Mouse (Mus musculus): ENCODE measurements at regions not wholly inside any gene's neighbourhood (a gene's known extent, or its start where the extent isn't known, plus 50 kb on each side); places are given as distances from the start of the nearest gene placed in this dataset.

DNA sequence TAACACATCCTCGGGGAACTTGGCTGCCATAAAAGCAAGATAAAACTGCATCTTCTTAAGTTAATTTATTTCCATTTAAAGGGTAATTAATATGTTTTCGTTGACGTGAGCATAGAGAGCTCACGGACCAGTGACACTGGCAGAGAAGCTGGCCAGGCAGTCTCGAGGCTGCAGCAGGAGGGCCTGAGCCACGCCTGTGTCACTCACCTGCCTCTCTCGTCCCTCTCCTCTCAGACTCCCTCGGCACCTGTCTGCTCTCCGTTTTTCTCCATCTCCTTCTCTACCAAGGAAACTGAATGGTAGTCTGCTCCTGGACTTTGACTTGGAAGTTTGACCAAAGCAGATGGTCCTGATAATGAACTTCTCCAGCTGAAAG lies 193.8 kb downstream of the Fam43a start:
- ATAC-seq = peak; percentile 52
- WGBS = 32% methylated on average over 9 of the region's 9 CpGs
- no peak overlapping the region for H3K9ac ChIP-seq (ENCODE audit: low read depth, low read length)
- no peaks in the 10 kb centered on the region for H3K27me3 ChIP-seq (replicated peaks; ENCODE audit: control insufficient read depth, insufficient read depth, low read length)
- H3K36me3 ChIP-seq (ENCODE audit: control insufficient read depth, insufficient read depth) = no peaks in the 10 kb centered on the region
- no peak overlapping the region for H3K27ac ChIP-seq (ENCODE audit: low read depth, low read length)
- H3K9me3 ChIP-seq (ENCODE audit: control insufficient read depth) = no peaks in the 10 kb centered on the region
- H3K4me3 ChIP-seq (ENCODE audit: low read depth, low read length) = no peak overlapping the region
- peaks cover 15% of the 10 kb centered on the region for H3K4me1 ChIP-seq (replicated peaks; ENCODE audit: control insufficient read depth, insufficient read depth, low read length)
- H3K4me2 ChIP-seq (replicated peaks; ENCODE audit: low read depth) = peak overlapping the region; percentile 3; the same call in 1 of the 2 replicates
- TF ChIP-seq CTCF (IDR thresholded peaks at IDR 0.05; ENCODE audit: low read depth) = no peak

DNA sequence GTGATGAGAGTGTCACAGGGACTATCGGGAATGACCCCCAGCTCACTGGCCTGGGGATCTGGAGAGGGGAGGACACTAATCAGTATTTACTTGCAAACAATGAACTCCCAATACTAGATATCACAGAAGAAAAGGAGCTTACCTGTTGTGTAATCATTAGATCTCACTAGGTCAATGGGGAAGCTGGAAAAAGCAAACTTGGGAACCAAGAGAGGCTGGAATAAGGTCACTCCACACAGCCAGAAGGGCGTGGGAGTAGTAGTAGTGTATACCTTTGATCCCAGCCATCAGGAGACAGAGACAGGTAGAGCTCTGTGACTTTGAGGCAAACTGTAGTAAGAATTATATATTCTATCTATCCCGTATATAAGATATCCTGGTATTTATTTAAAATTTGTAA lies 194.3 kb downstream of the Fam43a start:
- Histone ChIP-seq H3K9ac (ENCODE audit: low read depth, low read length) (no peak overlapping the region), H3K27me3 (replicated peaks; ENCODE audit: control insufficient read depth, insufficient read depth, low read length) (no peaks in the 10 kb centered on the region), H3K4me1 (replicated peaks; ENCODE audit: control insufficient read depth, insufficient read depth, low read length) (peaks cover 15% of the 10 kb centered on the region), H3K27ac (ENCODE audit: low read depth, low read length) (no peak overlapping the region), H3K4me2 (replicated peaks; ENCODE audit: low read depth) (no peak overlapping the region), H3K4me3 (ENCODE audit: low read depth, low read length) (no peak overlapping the region), H3K9me3 (ENCODE audit: control insufficient read depth) (no peaks in the 10 kb centered on the region), H3K36me3 (ENCODE audit: control insufficient read depth, insufficient read depth) (no peaks in the 10 kb centered on the region)
- no peak for ATAC-seq
- 64% methylated on average over 3 of the region's 3 CpGs for WGBS
- TF ChIP-seq CTCF (IDR thresholded peaks at IDR 0.05; ENCODE audit: low read depth) = no peak

- no peak overlapping the region for H3K27ac ChIP-seq (ENCODE audit: low read depth, low read length)
- ATAC-seq = 0 out of 2 replicates have a peak, but pooled peaks have one; percentile 29
- no peaks in the 10 kb centered on the region for H3K27me3 ChIP-seq (replicated peaks; ENCODE audit: control insufficient read depth, insufficient read depth, low read length)
- H3K4me3 ChIP-seq (ENCODE audit: low read depth, low read length) = no peak overlapping the region
- 68% methylated on average over 5 of the region's 5 CpGs for WGBS
- no peak overlapping the region for H3K9ac ChIP-seq (ENCODE audit: low read depth, low read length)
- H3K4me1 ChIP-seq (replicated peaks; ENCODE audit: control insufficient read depth, insufficient read depth, low read length) = peaks cover 10% of the 10 kb centered on the region
- H3K9me3 ChIP-seq (ENCODE audit: control insufficient read depth) = no peaks in the 10 kb centered on the region
- no peak for TF ChIP-seq CTCF (IDR thresholded peaks at IDR 0.05; ENCODE audit: low read depth)
- H3K36me3 ChIP-seq (ENCODE audit: control insufficient read depth, insufficient read depth) = no peaks in the 10 kb centered on the region
- H3K4me2 ChIP-seq (replicated peaks; ENCODE audit: low read depth) = no peak overlapping the region
These were observed 196.0 kb downstream of the Fam43a start for GRCm38 (mm10) chr16:30795501-30795904.

DNA sequence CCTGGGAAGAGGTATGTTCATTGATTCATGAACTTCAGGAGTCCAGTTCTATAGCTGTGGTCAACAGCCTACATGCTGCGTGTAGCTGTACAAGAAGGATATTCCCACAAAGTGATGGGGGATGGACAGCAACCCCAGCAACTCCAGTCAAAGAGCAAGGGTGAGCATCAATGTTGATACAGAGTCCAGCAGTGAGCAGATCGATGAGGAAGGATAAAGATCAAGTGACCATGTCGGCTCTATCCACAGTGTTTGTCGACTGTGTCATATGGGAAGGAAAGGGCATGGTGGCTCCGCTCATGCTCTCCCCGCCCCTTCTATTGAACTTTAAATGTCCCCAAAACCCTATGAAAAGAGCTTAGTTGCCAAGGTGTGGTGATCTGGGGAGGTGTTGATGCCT lies 196.6 kb downstream of the Fam43a start:
- H3K9ac ChIP-seq (ENCODE audit: low read depth, low read length) = no peak overlapping the region
- no peak for ATAC-seq
- TF ChIP-seq CTCF (IDR thresholded peaks at IDR 0.05; ENCODE audit: low read depth) = no peak
- peaks cover 4% of the 10 kb centered on the region for H3K4me1 ChIP-seq (replicated peaks; ENCODE audit: control insufficient read depth, insufficient read depth, low read length)
- H3K36me3 ChIP-seq (ENCODE audit: control insufficient read depth, insufficient read depth) = no peaks in the 10 kb centered on the region
- no peak overlapping the region for H3K27ac ChIP-seq (ENCODE audit: low read depth, low read length)
- no peak overlapping the region for H3K4me3 ChIP-seq (ENCODE audit: low read depth, low read length)
- H3K27me3 ChIP-seq (replicated peaks; ENCODE audit: control insufficient read depth, insufficient read depth, low read length) = no peaks in the 10 kb centered on the region
- H3K4me2 ChIP-seq (replicated peaks; ENCODE audit: low read depth) = no peak overlapping the region
- WGBS = 88% methylated on average over 6 of the region's 6 CpGs
- H3K9me3 ChIP-seq (ENCODE audit: control insufficient read depth) = no peaks in the 10 kb centered on the region

- no peak overlapping the region for H3K4me3 ChIP-seq (ENCODE audit: low read depth, low read length)
- H3K4me2 ChIP-seq (replicated peaks; ENCODE audit: low read depth) = no peak overlapping the region
- no peaks in the 10 kb centered on the region for H3K27me3 ChIP-seq (replicated peaks; ENCODE audit: control insufficient read depth, insufficient read depth, low read length)
- peaks cover 3% of the 10 kb centered on the region; the same call in 1 of the 2 replicates for H3K4me1 ChIP-seq (replicated peaks; ENCODE audit: control insufficient read depth, insufficient read depth, low read length)
- no peak for TF ChIP-seq CTCF (IDR thresholded peaks at IDR 0.05; ENCODE audit: low read depth)
- H3K9ac ChIP-seq (ENCODE audit: low read depth, low read length) = no peak overlapping the region
- WGBS = 100% methylated on average over 3 of the region's 3 CpGs
- no peaks in the 10 kb centered on the region for H3K9me3 ChIP-seq (ENCODE audit: control insufficient read depth)
- no peak for ATAC-seq
- no peaks in the 10 kb centered on the region for H3K36me3 ChIP-seq (ENCODE audit: control insufficient read depth, insufficient read depth)
- no peak overlapping the region for H3K27ac ChIP-seq (ENCODE audit: low read depth, low read length)
These were observed 197.5 kb downstream of the Fam43a start for GRCm38 (mm10) chr16:30797006-30797405.

DNA sequence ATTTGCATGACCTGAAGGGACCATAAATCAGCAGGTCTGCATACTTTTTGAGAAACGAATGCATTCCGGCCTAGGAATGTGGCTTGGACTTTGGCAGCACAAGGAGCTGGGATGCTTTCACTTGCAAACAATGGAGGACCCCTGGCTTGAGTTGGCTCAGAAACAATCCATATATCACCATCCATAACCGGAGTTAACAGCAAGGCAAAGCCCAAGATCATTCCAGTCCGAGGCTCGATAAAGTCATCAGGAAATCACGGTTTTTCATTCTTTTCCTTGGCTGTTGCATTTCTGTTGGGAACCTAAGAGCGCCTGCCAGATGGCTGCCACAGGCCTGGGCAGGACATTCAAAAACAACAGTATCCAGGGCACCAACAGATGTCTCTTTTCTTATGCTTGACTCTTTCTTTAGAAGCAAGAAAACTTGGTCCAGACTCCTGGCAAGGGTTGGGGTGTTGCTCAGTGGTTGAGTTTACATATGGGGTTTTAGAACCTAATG lies 198.5 kb downstream of the Fam43a start:
- Histone ChIP-seq H3K36me3 (ENCODE audit: control insufficient read depth, insufficient read depth) (no peaks in the 10 kb centered on the region), H3K4me2 (replicated peaks; ENCODE audit: low read depth) (no peak overlapping the region), H3K4me1 (replicated peaks; ENCODE audit: control insufficient read depth, insufficient read depth, low read length) (no peaks in the 10 kb centered on the region), H3K27me3 (replicated peaks; ENCODE audit: control insufficient read depth, insufficient read depth, low read length) (no peaks in the 10 kb centered on the region), H3K9ac (ENCODE audit: low read depth, low read length) (no peak overlapping the region), H3K27ac (ENCODE audit: low read depth, low read length) (no peak overlapping the region), H3K9me3 (ENCODE audit: control insufficient read depth) (no peaks in the 10 kb centered on the region), H3K4me3 (ENCODE audit: low read depth, low read length) (no peak overlapping the region)
- no peak for TF ChIP-seq CTCF (IDR thresholded peaks at IDR 0.05; ENCODE audit: low read depth)
- 43% methylated on average over 7 of the region's 7 CpGs for WGBS
- ATAC-seq = no peak

DNA sequence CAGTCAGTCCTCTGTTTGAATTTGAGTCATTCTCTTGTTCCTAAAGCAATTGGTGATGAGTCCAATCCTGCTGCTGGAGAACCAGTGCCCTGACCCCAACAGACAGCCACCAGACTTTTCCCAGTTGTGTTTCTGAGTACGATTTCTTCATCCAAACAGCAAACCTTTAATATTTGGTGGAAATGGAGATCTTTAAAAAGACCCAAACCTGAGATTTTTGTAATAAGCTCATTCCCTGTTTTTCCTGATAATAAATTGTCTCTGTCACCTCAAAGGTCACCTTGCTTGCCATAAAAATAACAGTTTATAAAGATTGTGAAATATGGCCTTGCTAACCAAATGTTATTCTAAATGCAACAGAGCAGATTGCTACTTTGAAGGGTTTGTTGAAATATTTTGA lies 199.0 kb downstream of the Fam43a start:
- Histone ChIP-seq H3K4me3 (ENCODE audit: low read depth, low read length) (no peak overlapping the region), H3K9ac (ENCODE audit: low read depth, low read length) (no peak overlapping the region), H3K4me2 (replicated peaks; ENCODE audit: low read depth) (no peak overlapping the region), H3K27me3 (replicated peaks; ENCODE audit: control insufficient read depth, insufficient read depth, low read length) (no peaks in the 10 kb centered on the region), H3K36me3 (ENCODE audit: control insufficient read depth, insufficient read depth) (no peaks in the 10 kb centered on the region), H3K4me1 (replicated peaks; ENCODE audit: control insufficient read depth, insufficient read depth, low read length) (no peaks in the 10 kb centered on the region), H3K27ac (ENCODE audit: low read depth, low read length) (no peak overlapping the region), H3K9me3 (ENCODE audit: control insufficient read depth) (no peaks in the 10 kb centered on the region)
- WGBS = 72% methylated on average over 1 of the region's 1 CpGs
- TF ChIP-seq CTCF (IDR thresholded peaks at IDR 0.05; ENCODE audit: low read depth) = no peak
- ATAC-seq = no peak

Measured in intestine, postnatal 0 days (tissue).